Mouse (Mus musculus) embryonic facial prominence, embryonic 11.5 days (tissue): Measurements from ENCODE around the gene Zdhhc20. TPM values are rescaled to one million over a fixed set of nuclear protein-coding genes. Genes with fewer than 3 reads are reported as not detected.

Experiments used
- ATAC-seq: fragments of 200-750 bp; cut with Nextera tagmentation; replicated peaks from 2 replicates; pipeline ENCODE4 v1.8.0; 2017; ENCODE audit warnings: low read depth; ENCODE audit not compliant: insufficient number of reproducible peaks, low FRiP score, low TSS enrichment
- DNase-seq: peaks from one replicate; pipeline ENCODE4 v3.0.0-alpha.2; 2015; ENCODE audit warnings: low spot score
- H3K27ac ChIP-seq: fragments of 300-500 bp; sonication (generic); replicated peaks from 2 replicates; pipeline ENCODE4 v1.5.1; 2014; ENCODE audit warnings: mild to moderate bottlenecking, low read depth, low read length, control low read depth
- H3K27me3 ChIP-seq: fragments of 300-500 bp; sonication (generic); 2 replicates; pipeline ENCODE4 v1.6.1; 2014; ENCODE audit warnings: mild to moderate bottlenecking, low read length, moderate library complexity, mixed read lengths; ENCODE audit not compliant: control insufficient read depth, insufficient read depth
- H3K36me3 ChIP-seq: fragments of 300-500 bp; sonication (generic); replicated peaks from 2 replicates; pipeline ENCODE4 v1.6.1; 2014; ENCODE audit warnings: low read depth, mild to moderate bottlenecking, low read length, moderate library complexity, mixed read lengths; ENCODE audit not compliant: control insufficient read depth, insufficient read depth
- H3K4me1 ChIP-seq: fragments of 300-500 bp; sonication (generic); 2 replicates; pipeline ENCODE4 v1.6.1; 2014; ENCODE audit warnings: low read length, mixed read lengths; ENCODE audit not compliant: control insufficient read depth, insufficient read depth
- H3K4me2 ChIP-seq: fragments of 300-500 bp; sonication (generic); 2 replicates; pipeline ENCODE4 v1.6.1; 2014; ENCODE audit warnings: low read depth, mild to moderate bottlenecking, control low read depth, low read length, moderate library complexity
- H3K4me3 ChIP-seq: fragments of 300-500 bp; sonication (generic); 2 replicates; pipeline ENCODE4 v1.5.1; 2014; ENCODE audit warnings: low read depth, low read length, control low read depth
- H3K9ac ChIP-seq: fragments of 300-500 bp; sonication (generic); replicated peaks from 2 replicates; pipeline ENCODE4 v1.6.1; 2014; ENCODE audit warnings: mild to moderate bottlenecking, control low read depth, low read length
- H3K9me3 ChIP-seq: fragments of 300-500 bp; sonication (generic); replicated peaks from 2 replicates; pipeline ENCODE4 v1.6.1; 2016; ENCODE audit warnings: mild to moderate bottlenecking, low read length, inconsistent platforms, mixed read lengths; ENCODE audit not compliant: control insufficient read depth
- WGBS: fragments of 180-500 bp; shearing (Covaris S2); extraction: QIAGEN DNeasy Blood & Tissue Kit; methylation state at CpG from one replicate; pipeline ENCODE4 v1.1.7; 2014; 5-methylcytosine and 5-hydroxymethylcytosine counted together
- polyA plus RNA-seq: library from polyadenylated mRNA; unstranded; fragments of >200 nt; fragmentation: Nextera tagmentation; extraction: Ambion mirVana; gene quantifications from 2 replicates; pipeline ENCODE4 v1.2.1, GENCODE M21; 2014

The Zdhhc20 gene
- polyA plus RNA-seq, 1 experiment from 2014 or later: 56.9 TPM

DNA sequence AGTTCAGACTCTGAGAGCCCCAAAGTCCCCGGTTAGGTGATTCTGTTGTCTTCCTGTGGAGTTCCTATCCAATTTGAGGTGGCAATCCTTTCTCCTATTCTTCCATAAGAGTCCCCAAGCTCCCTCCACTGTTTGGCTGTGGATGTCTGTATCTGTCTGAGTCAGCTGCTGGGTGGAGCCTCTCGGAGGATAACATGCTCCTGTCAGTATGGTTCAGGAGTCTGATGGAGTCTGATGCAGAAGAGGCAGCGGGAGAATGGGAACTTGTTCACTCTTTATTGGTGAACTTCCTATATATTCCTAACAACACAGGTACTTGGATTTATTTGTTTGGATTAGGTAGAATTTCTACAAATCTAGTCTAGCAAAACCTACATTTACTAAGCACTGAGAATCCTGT, 45.5 kb downstream of the Zdhhc20 start:
- ATAC-seq: no peak
- no peak overlapping the region for H3K4me2 ChIP-seq
- H3K9ac ChIP-seq: no peak overlapping the region
- no peak overlapping the region for H3K27ac ChIP-seq
- H3K36me3 ChIP-seq: no peaks in the 10 kb centered on the region; the same call in 1 of the 2 replicates
- 90% methylated on average over 3 of the region's 3 CpGs for WGBS
- H3K4me3 ChIP-seq: no peak overlapping the region
- H3K4me1 ChIP-seq: no peaks in the 10 kb centered on the region
- H3K9me3 ChIP-seq: no peaks in the 10 kb centered on the region
- DNase-seq: no peak
- H3K27me3 ChIP-seq: no peaks in the 10 kb centered on the region

DNA sequence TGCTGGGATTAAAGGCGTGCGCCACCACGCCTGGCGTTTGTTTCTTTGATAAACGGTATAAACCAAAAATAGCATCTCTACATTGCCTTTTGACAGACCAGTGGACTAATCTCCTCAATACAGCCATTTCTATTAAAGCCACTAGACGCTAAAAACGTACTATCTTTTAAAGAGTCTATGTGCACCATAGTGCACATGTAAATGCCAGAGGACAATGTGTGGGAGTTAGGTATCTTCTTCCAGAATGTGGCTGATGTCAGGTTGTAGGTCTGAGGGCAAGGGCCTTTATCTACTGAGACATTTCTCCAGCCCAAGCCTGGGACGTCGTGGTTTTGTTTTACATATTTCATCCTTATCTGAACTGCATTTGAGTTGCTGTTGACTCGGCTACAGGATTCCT, 54.9 kb downstream of the Zdhhc20 start:
- Histone ChIP-seq H3K36me3 (peaks cover 2% of the 10 kb centered on the region), H3K9ac (no peak overlapping the region), H3K4me1 (no peaks in the 10 kb centered on the region), H3K4me3 (no peak overlapping the region), H3K27me3 (no peaks in the 10 kb centered on the region), H3K4me2 (no peak overlapping the region), H3K9me3 (no peaks in the 10 kb centered on the region), H3K27ac (no peak overlapping the region)
- 89% methylated on average over 10 of the region's 10 CpGs for WGBS
- ATAC-seq (no peak), DNase-seq (no peak)

DNA sequence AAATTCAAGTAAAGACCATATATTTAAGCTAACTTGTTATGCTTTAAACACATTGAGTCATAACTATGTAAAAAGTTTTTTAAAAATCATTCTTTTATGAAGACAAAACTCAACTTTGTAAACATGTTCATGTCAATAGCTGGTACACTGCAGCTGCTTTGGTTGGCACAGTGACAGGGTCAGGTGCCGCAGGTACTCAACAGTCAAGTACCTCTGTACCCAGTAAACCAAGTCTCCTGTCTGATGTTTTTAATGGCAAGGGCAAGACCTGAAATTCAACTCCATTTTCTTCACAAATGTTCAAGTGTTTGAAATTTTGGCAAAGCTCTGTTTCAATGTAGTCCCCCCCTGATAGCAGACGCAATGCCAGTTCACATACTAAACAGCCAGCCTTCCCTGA, 56.5 kb downstream of the Zdhhc20 start:
- Histone ChIP-seq H3K9me3 (no peaks in the 10 kb centered on the region), H3K4me2 (no peak overlapping the region), H3K4me3 (no peak overlapping the region), H3K36me3 (peaks cover 2% of the 10 kb centered on the region; the same call in 1 of the 2 replicates), H3K27me3 (no peaks in the 10 kb centered on the region), H3K9ac (no peak overlapping the region), H3K27ac (no peak overlapping the region), H3K4me1 (no peaks in the 10 kb centered on the region)
- WGBS: 96% methylated on average over 2 of the region's 2 CpGs
- no peak for DNase-seq
- ATAC-seq: no peak

DNA sequence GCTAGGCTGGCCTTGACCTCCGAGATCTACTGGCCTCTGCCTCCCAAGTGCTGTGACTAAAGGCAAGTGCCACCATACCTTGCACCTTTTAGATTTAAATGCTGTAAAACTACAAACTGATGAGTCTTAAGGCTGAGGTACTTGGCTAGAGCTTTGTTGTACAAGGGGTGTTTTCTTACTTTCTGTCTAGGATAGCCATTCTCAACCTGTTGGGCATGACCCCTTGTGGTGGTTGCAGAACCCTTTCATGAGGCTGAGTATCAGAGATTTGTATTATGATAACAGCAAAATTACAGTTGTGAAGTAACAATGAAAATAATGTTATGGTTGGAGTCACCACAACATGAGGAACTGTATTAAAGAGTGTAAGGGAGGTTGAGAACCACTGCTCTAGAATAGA, 62.8 kb downstream of the Zdhhc20 start:
- no peak for ATAC-seq
- H3K27ac ChIP-seq: no peak overlapping the region
- H3K36me3 ChIP-seq: no peaks in the 10 kb centered on the region
- H3K4me3 ChIP-seq: no peak overlapping the region; the same call in 1 of the 2 replicates
- H3K9ac ChIP-seq: no peak overlapping the region
- WGBS: 72% methylated on average over 1 of the region's 1 CpGs
- no peak for DNase-seq
- no peaks in the 10 kb centered on the region for H3K27me3 ChIP-seq
- H3K9me3 ChIP-seq: no peaks in the 10 kb centered on the region
- peak overlapping the region; percentile 56 for H3K4me2 ChIP-seq
- no peaks in the 10 kb centered on the region for H3K4me1 ChIP-seq

DNA sequence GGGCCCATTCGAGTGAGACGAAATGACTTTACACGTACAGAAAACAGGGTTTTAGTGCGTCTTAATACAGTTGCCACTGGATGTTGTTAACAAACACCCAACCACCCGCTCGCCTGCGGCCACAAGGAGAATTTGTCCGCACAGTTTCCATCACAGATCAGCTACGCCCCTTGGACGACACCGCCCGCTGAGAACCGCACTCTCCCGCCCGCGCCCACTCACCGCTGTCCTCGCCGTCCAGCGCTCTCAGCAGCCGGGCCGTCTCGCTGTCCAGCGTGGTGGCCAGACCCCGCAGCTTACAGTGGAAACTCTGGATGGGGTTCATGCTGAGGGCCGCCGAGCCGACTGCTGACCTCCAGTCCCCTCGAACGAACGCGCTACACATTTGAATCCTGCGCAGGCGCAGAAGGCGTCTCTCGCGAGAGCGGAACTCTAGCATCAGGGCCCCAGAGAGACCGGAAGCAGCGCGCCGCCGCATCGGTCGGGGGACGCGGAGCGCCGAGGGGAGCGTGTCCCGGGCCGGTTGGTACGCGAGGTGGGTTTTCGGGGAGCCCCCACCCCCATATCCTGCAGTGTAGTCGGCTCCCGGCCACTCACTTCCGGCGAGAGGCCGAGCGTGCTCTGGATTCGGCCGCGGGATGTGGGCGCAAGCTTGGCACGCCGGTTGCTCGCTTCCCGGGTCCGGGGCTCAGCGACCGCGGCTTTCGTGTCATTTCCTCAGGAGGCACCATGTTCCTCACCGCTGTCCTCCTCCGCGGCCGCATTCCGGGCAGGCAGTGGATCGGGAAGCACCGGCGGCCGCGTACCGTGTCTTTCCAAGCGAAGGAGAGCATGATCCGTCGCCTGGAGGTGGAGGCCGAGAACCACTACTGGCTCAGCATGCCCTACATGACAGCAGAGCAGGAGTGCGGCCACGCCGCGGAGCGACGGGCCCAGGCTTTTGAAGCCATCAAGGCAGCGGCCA, 64.0 kb downstream of the Zdhhc20 start, which contains the start of the genes Ska3 and Mrpl57:
TSS of gene Ska3 (minus strand) at position 398 of the 964 bp plus-strand sequence.
TSS of gene Mrpl57 (plus strand) at position 447 of the 964 bp plus-strand sequence.
- no peaks in the 10 kb centered on the region for H3K9me3 ChIP-seq
- H3K27me3 ChIP-seq: no peaks in the 10 kb centered on the region
- peak within 1 kb of the TSS; percentile 86 for H3K27ac ChIP-seq
- DNase-seq: peak; percentile 96
- no peaks in the 10 kb centered on the region for H3K4me1 ChIP-seq
- no peaks in the 10 kb centered on the region; the same call in 1 of the 2 replicates for H3K36me3 ChIP-seq
- peak within 1 kb of the TSS; percentile 56 for H3K4me2 ChIP-seq
- peak; percentile 94 for ATAC-seq
- H3K4me3 ChIP-seq: peak within 1 kb of the TSS; percentile 85
- WGBS: under 1% methylated on average over 96 of the region's 96 CpGs
- H3K9ac ChIP-seq: peak within 1 kb of the TSS; percentile 92

DNA sequence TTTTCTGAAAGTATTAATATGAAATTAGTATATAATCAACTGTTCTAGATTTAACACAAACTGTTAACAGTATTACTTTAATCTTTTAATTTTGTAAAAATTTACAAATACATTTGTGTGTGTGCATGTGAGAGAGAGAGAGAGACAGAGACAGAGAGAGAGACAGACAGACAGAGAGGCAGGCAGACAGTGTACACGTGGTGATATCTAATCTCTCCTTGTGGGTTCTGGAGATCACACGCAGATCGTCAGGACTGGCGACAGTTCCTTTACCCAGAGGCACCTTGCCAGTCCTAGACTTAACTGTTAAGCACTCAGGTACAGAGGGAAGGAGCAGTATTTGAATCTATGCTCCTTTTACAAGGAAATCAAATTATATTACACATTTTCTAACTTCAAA, 69.2 kb downstream of the Zdhhc20 start:
- Histone ChIP-seq H3K4me1 (no peaks in the 10 kb centered on the region), H3K9ac (no peak overlapping the region), H3K27ac (no peak overlapping the region), H3K4me2 (no peak overlapping the region), H3K27me3 (no peaks in the 10 kb centered on the region), H3K9me3 (no peaks in the 10 kb centered on the region), H3K36me3 (peaks cover 3% of the 10 kb centered on the region), H3K4me3 (no peak overlapping the region)
- no peak for ATAC-seq
- WGBS: 87% methylated on average over 4 of the region's 4 CpGs
- DNase-seq: no peak

DNA sequence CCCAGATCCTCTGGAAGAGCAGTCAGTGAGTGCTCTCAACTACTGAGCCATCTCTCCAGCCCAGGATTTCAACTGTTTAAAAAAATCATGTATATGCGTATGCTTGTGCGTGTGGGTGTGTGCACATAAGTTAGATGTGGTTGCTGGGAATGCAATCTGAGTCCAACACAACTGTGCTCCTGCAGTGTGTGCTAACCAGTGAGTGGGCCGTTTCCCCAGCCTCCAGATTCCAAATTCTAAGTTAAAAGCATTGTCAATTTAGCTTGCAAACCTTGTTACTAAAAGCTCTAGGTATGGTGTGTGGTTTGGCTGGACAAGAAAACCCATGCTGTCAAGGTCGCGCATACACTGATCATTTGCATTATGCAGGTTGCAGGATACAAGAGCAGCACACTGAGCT, 78.2 kb downstream of the Zdhhc20 start:
- Histone ChIP-seq H3K27ac (no peak overlapping the region), H3K9me3 (no peaks in the 10 kb centered on the region), H3K9ac (no peak overlapping the region), H3K4me3 (no peak overlapping the region), H3K27me3 (no peaks in the 10 kb centered on the region), H3K4me1 (no peaks in the 10 kb centered on the region), H3K36me3 (peaks cover 13% of the 10 kb centered on the region), H3K4me2 (no peak overlapping the region)
- 96% methylated on average over 5 of the region's 5 CpGs for WGBS
- ATAC-seq (no peak), DNase-seq (no peak)

DNA sequence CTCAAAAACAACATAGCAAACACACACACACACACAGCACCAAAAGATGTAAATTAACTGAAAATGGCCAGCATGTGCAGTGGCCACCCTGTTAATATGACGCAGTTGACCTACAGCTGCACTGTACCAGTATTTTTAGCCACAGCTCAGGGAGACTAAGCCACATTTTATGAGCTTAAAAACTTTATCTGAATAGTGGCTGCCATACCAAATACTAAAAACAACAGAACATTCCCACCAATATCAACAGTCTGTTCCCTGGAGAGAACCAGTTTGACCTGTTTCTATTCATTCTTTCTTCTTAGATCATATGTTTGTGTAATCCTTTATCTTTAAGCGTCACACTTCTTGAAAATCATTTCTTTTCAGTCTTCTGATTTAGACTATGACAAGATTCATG, 79.2 kb downstream of the Zdhhc20 start:
- Histone ChIP-seq H3K27me3 (no peaks in the 10 kb centered on the region), H3K9ac (no peak overlapping the region), H3K4me3 (no peak overlapping the region), H3K9me3 (no peaks in the 10 kb centered on the region), H3K27ac (no peak overlapping the region), H3K4me1 (no peaks in the 10 kb centered on the region), H3K4me2 (no peak overlapping the region), H3K36me3 (peaks cover 10% of the 10 kb centered on the region)
- 90% methylated on average over 2 of the region's 2 CpGs for WGBS
- DNase-seq (no peak), ATAC-seq (no peak)
